Mouse (Mus musculus): ENCODE data around the gene Smim14. TPM values are rescaled to one million over a fixed set of nuclear protein-coding genes. Genes with fewer than 3 reads are reported as not detected.

The Smim14 gene
- polyA plus RNA-seq, 1 experiment from 2014 or later, result 45.8 TPM

DNA sequence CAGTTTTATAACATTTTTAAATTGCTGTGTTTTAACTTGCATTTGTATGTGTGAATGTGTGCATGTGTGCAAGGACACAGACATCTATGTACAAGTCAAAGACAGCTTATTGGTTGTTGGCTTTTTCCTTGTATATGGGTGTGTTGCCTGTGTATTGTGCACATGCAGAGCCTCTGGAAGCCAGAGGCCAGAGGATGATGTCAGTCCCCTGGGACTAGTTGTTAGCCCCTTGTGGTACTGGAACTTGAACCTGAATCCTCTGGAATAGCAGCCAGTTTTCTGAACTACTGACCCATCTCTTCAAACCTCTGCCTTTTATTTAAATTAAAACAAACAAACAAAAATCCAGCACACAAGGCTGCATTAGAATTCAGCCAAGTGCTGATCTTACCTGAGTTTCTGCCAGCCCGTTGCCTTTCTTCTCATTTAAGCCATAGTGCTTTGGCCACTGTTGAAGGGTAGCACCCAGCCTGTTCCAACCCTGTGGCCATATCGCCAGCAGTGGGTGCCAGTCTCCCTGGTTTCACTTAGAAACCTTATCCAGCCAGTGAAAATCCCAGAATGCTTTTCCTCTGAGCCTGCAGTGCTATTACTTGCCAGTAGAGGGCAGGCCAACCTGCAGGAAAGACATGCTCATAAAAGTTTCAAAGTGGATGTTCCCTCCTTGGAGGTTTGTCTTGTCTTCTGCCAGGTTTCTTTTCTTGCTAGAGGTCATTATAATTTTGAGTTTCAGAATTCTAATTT, 135.6 kb downstream of the Smim14 start:
- Histone ChIP-seq H3K36me3 (replicated peaks) (peaks cover 87% of the 10 kb centered on the region), H3K4me2 (no peak overlapping the region), H3K9ac (no peak overlapping the region), H3K4me1 (replicated peaks) (peaks cover 4% of the 10 kb centered on the region), H3K4me3 (replicated peaks) (no peak overlapping the region), H3K9me3 (replicated peaks) (no peaks in the 10 kb centered on the region), H3K27ac (replicated peaks) (no peak overlapping the region), H3K27me3 (no peaks in the 10 kb centered on the region)
- ATAC-seq (ENCODE audit: insufficient read depth), result peak; percentile 44; the same call in 1 of the 2 replicates
- 22% methylated on average over 2 of the region's 2 CpGs for WGBS (ENCODE audit: insufficient replicate concordance)

Other genes with a start within 250 kb of the Smim14 start
- gene Rfc1, start 201.5 kb downstream of the Smim14 start, polyA plus RNA-seq (2015; fragmentation: Nextera tagmentation; extraction: Ambion mirVana), result 25.7 and 34.8 TPM in 2 replicates
- gene Klb, start 188.9 kb downstream of the Smim14 start, polyA plus RNA-seq (2015; fragmentation: Nextera tagmentation; extraction: Ambion mirVana), result 12.1 and 13.5 TPM in 2 replicates
- gene Rpl9, start 145.7 kb downstream of the Smim14 start, polyA plus RNA-seq (2015; fragmentation: Nextera tagmentation; extraction: Ambion mirVana), result 510 and 530 TPM in 2 replicates
- gene Lias, start 145.7 kb downstream of the Smim14 start, polyA plus RNA-seq (2015; fragmentation: Nextera tagmentation; extraction: Ambion mirVana), result 34.4 TPM in 2 replicates
- 18.5 and 22.2 TPM in 2 replicates for gene Ugdh, start 101.2 kb downstream of the Smim14 start, polyA plus RNA-seq (2015; fragmentation: Nextera tagmentation; extraction: Ambion mirVana)
- not detected in 2 replicates for gene Gm43552, start 44.4 kb downstream of the Smim14 start, polyA plus RNA-seq (2015; fragmentation: Nextera tagmentation; extraction: Ambion mirVana)
- 73.5 and 81.5 TPM in 2 replicates for gene Ube2k, start within 50 bp of the Smim14 start, polyA plus RNA-seq (2015; fragmentation: Nextera tagmentation; extraction: Ambion mirVana)
- 20.3 and 21.7 TPM in 2 replicates for gene Pds5a, start 161.1 kb upstream of the Smim14 start, polyA plus RNA-seq (2015; fragmentation: Nextera tagmentation; extraction: Ambion mirVana)
- gene N4bp2, start 226.3 kb upstream of the Smim14 start, polyA plus RNA-seq (2015; fragmentation: Nextera tagmentation; extraction: Ambion mirVana), result 7.8 and 8.5 TPM in 2 replicates